Mouse (Mus musculus) olfactory bulb, adult 2 months (tissue): Measurements from ENCODE around the gene Btbd9.

Source experiments
- CTCF ChIP-seq: fragments of 200-500 bp; IDR thresholded peaks from 2 replicates; pipeline ENCODE4 v1.5.1; 2012; ENCODE audit warnings: low read depth, mild to moderate bottlenecking, low read length, moderate library complexity; ENCODE audit not compliant: insufficient read depth
- POLR2A ChIP-seq: fragments of 200-500 bp; IDR thresholded peaks from 2 replicates; pipeline ENCODE4 v1.6.1; 2012; ENCODE audit warnings: mild to moderate bottlenecking, low read depth, low read length, moderate library complexity; ENCODE audit not compliant: insufficient read depth

GRCm38 (mm10) chr17:30580781-30581180 lies 4.5 kb upstream of the Btbd9 start:
- no peak for TF ChIP-seq POLR2A
- TF ChIP-seq CTCF = no peak
